Mouse (Mus musculus): ENCODE measurements around the gene Mob3b. TPM values are rescaled to one million over a fixed set of nuclear protein-coding genes. Genes with fewer than 3 reads are reported as not detected.
A peak's percentile ranks its signal among the peaks of the same experiment; 100 is the strongest.

Gene Mob3b
- polyA plus RNA-seq, 1 experiment from 2014 or later: 16.1 TPM

- H3K27ac ChIP-seq: no peak overlapping the region
- 79% methylated on average over 14 of the region's 14 CpGs for WGBS
- H3K4me2 ChIP-seq: no peak overlapping the region
- no peaks in the 10 kb centered on the region for H3K9me3 ChIP-seq
- no peaks in the 10 kb centered on the region for H3K36me3 ChIP-seq
- peaks cover 4% of the 10 kb centered on the region for H3K4me1 ChIP-seq
- no peak overlapping the region for H3K9ac ChIP-seq
- no peak for ATAC-seq (ENCODE audit: borderline replicate concordance, extremely low read depth, low FRiP score, low TSS enrichment)
- H3K27me3 ChIP-seq: no peaks in the 10 kb centered on the region
- H3K4me3 ChIP-seq: no peak overlapping the region
These were observed 52.0 kb downstream of the Mob3b start for GRCm38 (mm10) chr4:35105115-35105773.

DNA sequence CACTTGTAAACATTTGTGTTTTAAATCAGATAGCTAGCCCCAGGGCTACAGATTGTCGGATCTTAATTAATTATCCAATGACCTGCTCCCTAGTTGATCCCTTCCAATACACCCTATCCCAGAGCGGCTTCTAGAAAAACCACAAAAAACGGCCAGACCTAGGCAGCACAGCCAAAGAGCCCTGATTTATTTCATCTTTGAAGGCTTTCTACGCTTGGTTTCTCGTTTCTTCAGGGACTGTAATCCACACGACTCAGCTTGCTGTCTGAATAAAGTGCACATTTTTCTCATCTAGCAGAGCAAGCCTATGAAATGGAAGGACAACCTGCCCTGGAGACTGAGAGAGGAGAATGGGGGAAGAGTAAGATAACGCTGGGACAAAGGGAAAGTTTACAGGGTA lies 56.1 kb downstream of the Mob3b start:
- 54% methylated on average over 7 of the region's 7 CpGs for WGBS
- no peaks in the 10 kb centered on the region for H3K27me3 ChIP-seq
- no peak overlapping the region for H3K27ac ChIP-seq
- no peaks in the 10 kb centered on the region for H3K36me3 ChIP-seq
- ATAC-seq (ENCODE audit: borderline replicate concordance, extremely low read depth, low FRiP score, low TSS enrichment): no peak
- no peak overlapping the region for H3K4me3 ChIP-seq
- no peak overlapping the region for H3K4me2 ChIP-seq
- H3K9me3 ChIP-seq: no peaks in the 10 kb centered on the region
- H3K9ac ChIP-seq: no peak overlapping the region
- H3K4me1 ChIP-seq: peaks cover 34% of the 10 kb centered on the region

DNA sequence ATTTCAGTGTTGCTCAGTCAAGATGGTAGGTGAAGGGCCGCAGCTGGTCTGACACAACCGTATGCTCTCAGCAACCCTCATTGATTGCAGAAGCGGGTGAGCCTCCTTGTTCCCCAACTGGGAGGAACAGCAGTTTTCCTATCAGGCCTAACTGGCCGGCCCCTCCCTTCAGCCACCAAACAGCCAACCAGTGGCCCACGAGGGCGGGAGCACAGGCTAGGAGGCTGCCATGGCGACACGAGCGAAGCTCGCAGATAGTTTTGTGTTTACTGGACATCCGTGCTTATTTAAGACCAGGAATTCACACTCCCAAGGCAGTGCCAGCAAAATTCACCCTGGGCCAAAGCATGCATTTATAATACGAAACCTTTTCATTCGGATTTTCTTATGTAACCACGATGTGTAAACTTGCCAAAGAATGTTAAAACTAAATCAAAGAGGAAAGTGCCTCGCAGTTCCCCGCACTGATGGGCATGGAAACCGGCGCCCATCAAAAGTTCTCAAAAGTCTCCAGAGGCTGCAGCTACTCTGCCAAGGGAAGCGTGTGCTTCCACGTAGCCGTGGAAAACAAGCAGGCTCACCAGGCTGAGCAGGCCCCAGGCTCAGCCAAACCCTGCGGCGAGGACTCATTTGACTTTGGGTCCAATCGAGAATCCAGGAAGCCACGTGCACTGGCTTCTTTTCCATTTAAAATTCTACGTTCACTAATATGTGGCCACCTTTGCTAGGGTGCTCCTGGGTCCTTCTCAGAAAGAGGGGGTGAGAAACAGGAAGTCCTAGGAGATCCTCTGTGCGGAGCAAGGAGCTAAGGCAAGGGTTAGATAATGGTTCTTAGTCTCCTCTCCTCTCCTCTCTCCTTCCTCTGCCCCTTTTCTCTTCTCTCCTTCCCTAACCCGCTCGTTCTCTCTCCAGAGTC lies 57.2 kb downstream of the Mob3b start:
- Histone ChIP-seq H3K4me3 (peak overlapping the region; percentile 25), H3K36me3 (no peaks in the 10 kb centered on the region), H3K27me3 (no peaks in the 10 kb centered on the region), H3K4me2 (peak overlapping the region; percentile 55), H3K9me3 (no peaks in the 10 kb centered on the region), H3K27ac (peak overlapping the region; percentile 77), H3K9ac (peak overlapping the region; percentile 5; the same call in 1 of the 2 replicates), H3K4me1 (peaks cover 35% of the 10 kb centered on the region)
- WGBS: 6% methylated on average over 29 of the region's 29 CpGs
- ATAC-seq (ENCODE audit: borderline replicate concordance, extremely low read depth, low FRiP score, low TSS enrichment): peak; percentile 96

GRCm38 (mm10) chr4:35099210-35099864 lies 57.9 kb downstream of the Mob3b start:
- no peak for ATAC-seq (ENCODE audit: borderline replicate concordance, extremely low read depth, low FRiP score, low TSS enrichment)
- WGBS: 11% methylated on average over 17 of the region's 17 CpGs
- H3K4me3 ChIP-seq: peak overlapping the region; percentile 25
- H3K9me3 ChIP-seq: no peaks in the 10 kb centered on the region
- H3K9ac ChIP-seq: no peak overlapping the region
- H3K4me2 ChIP-seq: peak overlapping the region; percentile 55
- peaks cover 35% of the 10 kb centered on the region for H3K4me1 ChIP-seq
- H3K27me3 ChIP-seq: no peaks in the 10 kb centered on the region
- no peaks in the 10 kb centered on the region for H3K36me3 ChIP-seq
- H3K27ac ChIP-seq: peak overlapping the region; percentile 77

- Histone ChIP-seq H3K27me3 (no peaks in the 10 kb centered on the region), H3K4me1 (peaks cover 35% of the 10 kb centered on the region), H3K27ac (no peak overlapping the region), H3K4me3 (no peak overlapping the region), H3K36me3 (no peaks in the 10 kb centered on the region), H3K9me3 (no peaks in the 10 kb centered on the region), H3K4me2 (no peak overlapping the region), H3K9ac (no peak overlapping the region)
- WGBS: 67% methylated on average over 6 of the region's 6 CpGs
- no peak for ATAC-seq (ENCODE audit: borderline replicate concordance, extremely low read depth, low FRiP score, low TSS enrichment)
These were observed 58.7 kb downstream of the Mob3b start for GRCm38 (mm10) chr4:35098552-35098951.

GRCm38 (mm10) chr4:35096226-35097175 lies 60.8 kb downstream of the Mob3b start:
- Histone ChIP-seq H3K4me1 (peaks cover 35% of the 10 kb centered on the region), H3K4me3 (no peak overlapping the region), H3K36me3 (no peaks in the 10 kb centered on the region), H3K27ac (peak overlapping the region; percentile 38; the same call in 1 of the 2 replicates), H3K9ac (no peak overlapping the region), H3K27me3 (no peaks in the 10 kb centered on the region), H3K9me3 (no peaks in the 10 kb centered on the region), H3K4me2 (no peak overlapping the region)
- no peak for ATAC-seq (ENCODE audit: borderline replicate concordance, extremely low read depth, low FRiP score, low TSS enrichment)
- WGBS: 56% methylated on average over 28 of the region's 28 CpGs

- ATAC-seq (ENCODE audit: borderline replicate concordance, extremely low read depth, low FRiP score, low TSS enrichment): no peak
- no peaks in the 10 kb centered on the region for H3K9me3 ChIP-seq
- no peak overlapping the region for H3K4me2 ChIP-seq
- H3K27ac ChIP-seq: no peak overlapping the region
- H3K4me3 ChIP-seq: no peak overlapping the region
- H3K9ac ChIP-seq: no peak overlapping the region
- H3K36me3 ChIP-seq: no peaks in the 10 kb centered on the region
- WGBS: 41% methylated on average over 3 of the region's 3 CpGs
- no peaks in the 10 kb centered on the region for H3K27me3 ChIP-seq
- peaks cover 23% of the 10 kb centered on the region for H3K4me1 ChIP-seq
These were observed 64.8 kb downstream of the Mob3b start for GRCm38 (mm10) chr4:35092457-35092856.

DNA sequence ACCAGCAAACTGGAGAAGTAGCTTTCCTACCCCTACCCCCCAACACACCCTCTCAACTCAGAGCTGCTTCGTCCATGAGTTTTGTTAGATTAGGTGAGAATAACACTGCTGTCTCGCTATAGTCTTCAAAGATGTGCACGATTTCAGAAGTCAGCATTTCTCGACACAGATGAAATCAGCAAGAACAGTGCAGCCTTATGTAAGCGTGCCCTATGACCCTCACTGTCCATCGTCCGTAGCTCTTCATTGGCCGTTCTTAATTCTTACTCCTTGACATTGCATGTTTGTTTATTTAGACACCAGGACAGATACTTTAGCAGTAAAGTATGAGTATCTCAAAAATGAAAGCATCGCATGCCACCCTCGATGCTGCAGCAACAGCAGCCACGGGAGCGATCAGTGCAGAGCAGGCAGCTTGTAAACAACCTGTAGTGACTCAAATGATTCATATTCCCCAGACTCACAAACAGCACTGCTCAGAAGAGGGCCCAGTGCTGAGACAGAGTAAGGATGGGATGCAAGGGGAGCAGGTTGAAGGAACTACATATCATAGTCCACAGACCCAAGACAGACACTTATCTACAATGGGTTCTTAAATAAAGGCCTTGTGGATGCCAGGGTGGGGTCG lies 66.0 kb downstream of the Mob3b start:
- Histone ChIP-seq H3K9me3 (no peaks in the 10 kb centered on the region), H3K4me2 (no peak overlapping the region), H3K27me3 (no peaks in the 10 kb centered on the region), H3K27ac (no peak overlapping the region), H3K4me1 (peaks cover 11% of the 10 kb centered on the region; the same call in 1 of the 2 replicates), H3K9ac (no peak overlapping the region), H3K4me3 (no peak overlapping the region), H3K36me3 (no peaks in the 10 kb centered on the region)
- ATAC-seq (ENCODE audit: borderline replicate concordance, extremely low read depth, low FRiP score, low TSS enrichment): no peak
- WGBS: 46% methylated on average over 13 of the region's 13 CpGs

- WGBS: 63% methylated on average over 14 of the region's 14 CpGs
- Histone ChIP-seq H3K27me3 (no peaks in the 10 kb centered on the region), H3K9ac (no peak overlapping the region), H3K9me3 (no peaks in the 10 kb centered on the region), H3K36me3 (no peaks in the 10 kb centered on the region), H3K27ac (no peak overlapping the region), H3K4me1 (0 out of 2 replicates have a peak, but pooled peaks cover 9% of the 10 kb centered on the region), H3K4me3 (no peak overlapping the region), H3K4me2 (no peak overlapping the region)
- ATAC-seq (ENCODE audit: borderline replicate concordance, extremely low read depth, low FRiP score, low TSS enrichment): no peak; the same call in 1 of the 2 replicates
These were observed 67.7 kb downstream of the Mob3b start for GRCm38 (mm10) chr4:35089321-35090316.
